Mouse (Mus musculus): ENCODE results near the gene Hes5.

Hes5 gene

GRCm38 (mm10) chr4:154960690-154961225 is at the start of gene Hes5:
Gene Hes5, plus strand, starts transcription at chr4:154960923.
- DNase-seq (ENCODE audit: low spot score in 2 of 2): no peak

GRCm38 (mm10) chr4:154911644-154912043 is 49.1 kb upstream of the Hes5 start:
- no peak for DNase-seq (ENCODE audit: low spot score in 2 of 2)

- no peak for DNase-seq (ENCODE audit: low spot score in 2 of 2)
Observed at GRCm38 (mm10) chr4:154913845-154914244, 46.9 kb upstream of the Hes5 start.

DNA sequence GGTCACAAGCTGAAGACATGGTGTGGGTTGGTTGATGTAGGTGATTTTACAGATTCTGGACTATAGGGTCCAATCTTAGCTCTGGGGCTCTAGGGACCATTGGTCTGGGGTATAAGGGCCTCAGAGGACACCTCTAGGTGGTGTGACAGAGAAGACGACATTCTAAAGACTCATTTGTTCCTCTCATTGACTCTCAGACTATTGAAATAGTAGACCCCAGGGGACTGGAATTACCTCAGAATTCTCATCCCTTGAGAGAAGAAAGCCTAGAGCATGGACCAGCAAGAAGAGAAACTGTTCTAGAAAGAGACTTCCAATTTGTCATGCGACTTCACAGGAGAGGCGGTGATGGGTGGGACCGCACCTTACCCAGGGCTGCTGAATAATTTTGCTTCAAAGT is 46.5 kb upstream of the Hes5 start:
- DNase-seq (ENCODE audit: low spot score in 2 of 2): no peak

DNA sequence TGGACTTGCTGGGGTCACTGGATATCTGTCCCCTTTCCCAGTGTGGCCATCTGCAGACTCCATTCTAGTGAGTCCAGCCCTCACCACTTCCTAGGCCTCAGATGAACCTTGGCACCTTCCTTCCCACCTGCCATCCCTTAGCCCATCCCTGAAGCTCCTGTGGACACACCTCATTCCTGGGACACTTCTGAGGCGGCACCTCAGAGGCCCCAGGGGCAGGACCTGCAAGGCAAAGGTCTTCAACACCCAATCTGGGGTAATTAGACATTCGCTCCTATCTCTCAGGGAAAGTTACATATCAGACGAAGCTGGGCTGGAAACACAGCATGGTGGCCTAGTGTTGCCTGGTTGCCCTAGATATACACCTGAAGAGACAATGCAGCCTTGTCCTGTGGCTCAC is 46.0 kb upstream of the Hes5 start:
- no peak for DNase-seq (ENCODE audit: low spot score in 2 of 2)

GRCm38 (mm10) chr4:154915286-154915685 is 45.4 kb upstream of the Hes5 start:
- DNase-seq (ENCODE audit: low spot score in 2 of 2): no peak

DNA sequence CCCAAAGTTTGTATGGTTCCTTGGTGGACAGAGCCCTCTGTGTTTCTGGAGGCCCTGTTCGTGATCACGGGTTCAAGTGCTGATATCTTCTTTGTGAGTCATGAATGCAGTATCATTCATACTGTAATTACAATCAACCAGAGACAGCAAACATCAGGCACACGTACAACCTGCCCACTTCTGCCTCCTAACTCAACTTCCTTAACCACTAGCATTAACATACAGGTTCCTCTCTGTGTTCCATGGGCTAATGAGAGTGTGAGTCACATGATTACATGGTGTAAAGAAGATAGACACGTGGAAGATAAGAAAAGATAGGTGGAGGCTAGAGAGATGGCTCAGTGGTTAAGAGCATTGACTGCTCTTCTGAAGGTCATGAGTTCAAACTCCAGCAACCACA is 44.1 kb upstream of the Hes5 start:
- no peak for DNase-seq (ENCODE audit: low spot score in 2 of 2)

- DNase-seq (ENCODE audit: low spot score in 2 of 2): no peak
Observed at GRCm38 (mm10) chr4:154922291-154922690, 38.4 kb upstream of the Hes5 start.

DNA sequence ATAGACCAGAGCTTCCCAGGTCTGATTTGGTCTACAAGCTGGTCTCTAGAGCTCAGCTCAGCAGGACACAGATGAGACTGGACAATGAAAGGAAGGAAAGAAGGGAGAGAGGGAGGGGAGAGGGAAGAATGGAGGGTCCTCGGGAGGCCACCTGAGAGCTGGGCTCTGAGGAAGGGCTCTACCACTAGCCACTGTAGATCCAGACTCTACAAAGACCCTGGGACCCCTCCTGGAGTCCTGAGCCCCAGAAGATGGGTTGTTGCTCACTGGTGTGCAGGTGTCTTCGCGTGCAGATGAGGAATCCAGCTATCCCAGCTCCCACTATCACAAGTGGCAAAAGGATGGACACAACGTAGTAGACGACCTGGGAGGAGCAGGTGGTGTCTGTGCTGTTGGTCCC is 37.8 kb upstream of the Hes5 start:
- no peak for DNase-seq (ENCODE audit: low spot score in 2 of 2)

GRCm38 (mm10) chr4:154925413-154925812 is 35.3 kb upstream of the Hes5 start:
- peak in 1 of 2 experiments; percentile 59 for DNase-seq (ENCODE audit: low spot score in 2 of 2)

GRCm38 (mm10) chr4:154926969-154927898 is 33.5 kb upstream of the Hes5 start:
- peak in 1 of 2 experiments; percentile 16 for DNase-seq (ENCODE audit: low spot score in 2 of 2)

- DNase-seq (ENCODE audit: low spot score in 2 of 2): peak; percentile 57 to 60
Observed at GRCm38 (mm10) chr4:154927899-154928337, 32.8 kb upstream of the Hes5 start.

DNA sequence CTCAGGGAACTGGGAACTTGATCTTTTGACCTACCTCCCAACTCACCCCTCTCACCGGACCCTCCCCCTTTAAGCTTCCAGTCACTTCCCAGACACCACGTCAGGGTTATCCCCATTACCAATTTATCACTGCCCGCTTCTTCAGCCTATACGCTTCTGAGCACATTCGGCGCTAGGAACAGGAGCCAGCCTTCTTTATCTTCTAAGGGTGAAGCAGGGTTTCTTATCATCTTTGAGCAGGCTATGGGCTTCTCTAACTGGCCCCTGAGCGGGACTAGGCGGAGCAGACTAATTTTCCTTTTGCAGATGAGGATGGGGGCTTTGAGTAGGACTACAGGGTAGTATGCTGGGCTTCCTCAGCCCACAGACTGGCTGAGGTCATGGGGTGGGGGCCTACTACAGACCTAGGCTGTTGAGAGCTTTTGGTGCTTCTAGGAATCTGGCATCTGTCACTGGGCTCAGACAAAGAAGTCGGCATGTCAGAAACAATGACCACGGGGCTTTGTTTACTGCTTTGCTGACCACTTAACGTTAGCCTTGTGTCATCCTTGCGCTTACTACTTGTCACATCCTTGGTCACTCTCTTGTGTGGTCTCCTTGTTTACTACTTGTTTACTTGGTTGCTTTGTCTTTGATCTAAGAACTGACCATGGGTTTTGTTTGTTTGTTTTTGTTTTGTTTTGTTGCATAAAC is 32.2 kb upstream of the Hes5 start, which contains the start of gene Tnfrsf14:
Gene Tnfrsf14 (minus strand): TSS at position 169 of the 693 bp plus-strand sequence.
- DNase-seq (ENCODE audit: low spot score in 2 of 2): no peak

- DNase-seq (ENCODE audit: low spot score in 2 of 2): peak in 1 of 2 experiments; percentile 29
Observed at GRCm38 (mm10) chr4:154929088-154929660, 31.5 kb upstream of the Hes5 start.

DNA sequence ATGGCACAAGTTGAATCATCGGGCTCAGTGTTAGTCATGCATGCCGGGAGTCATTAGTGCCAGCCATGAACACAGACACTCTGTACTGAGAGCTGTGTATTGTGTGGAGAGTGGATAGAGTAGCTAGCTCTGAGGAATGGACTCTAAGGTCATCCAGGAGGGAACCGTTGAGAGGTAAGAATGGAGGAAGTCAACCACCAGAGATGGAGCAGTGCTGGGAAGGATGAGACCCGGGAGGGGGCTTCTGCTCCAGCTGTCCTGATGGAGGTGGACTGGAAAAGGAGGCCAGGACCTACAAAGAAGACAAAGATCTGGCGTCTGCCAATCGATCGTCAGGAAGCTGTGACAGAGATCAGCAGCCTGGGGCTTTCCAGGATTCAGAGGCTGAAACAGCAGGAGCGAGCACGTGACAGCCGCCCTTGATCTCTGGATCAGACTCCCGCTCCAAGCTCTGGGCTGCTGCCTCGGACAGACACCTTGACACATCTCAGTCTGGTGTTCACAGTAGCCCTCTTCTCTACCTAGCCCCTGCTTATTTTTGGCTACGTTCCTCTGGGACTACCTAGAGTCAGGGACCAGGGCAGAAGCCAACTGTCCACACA is 27.3 kb upstream of the Hes5 start:
- no peak for DNase-seq (ENCODE audit: low spot score in 2 of 2)

GRCm38 (mm10) chr4:154934800-154935199 is 25.9 kb upstream of the Hes5 start:
- no peak for DNase-seq (ENCODE audit: low spot score in 2 of 2)

GRCm38 (mm10) chr4:154935788-154936187 is 24.9 kb upstream of the Hes5 start:
- DNase-seq (ENCODE audit: low spot score in 2 of 2): peak in 1 of 2 experiments; percentile 46

- peak in 1 of 2 experiments; percentile 48 for DNase-seq (ENCODE audit: low spot score in 2 of 2)
Observed at GRCm38 (mm10) chr4:154936542-154937255, 24.0 kb upstream of the Hes5 start.

GRCm38 (mm10) chr4:154937746-154938145 is 23.0 kb upstream of the Hes5 start:
- DNase-seq (ENCODE audit: low spot score in 2 of 2): no peak

DNA sequence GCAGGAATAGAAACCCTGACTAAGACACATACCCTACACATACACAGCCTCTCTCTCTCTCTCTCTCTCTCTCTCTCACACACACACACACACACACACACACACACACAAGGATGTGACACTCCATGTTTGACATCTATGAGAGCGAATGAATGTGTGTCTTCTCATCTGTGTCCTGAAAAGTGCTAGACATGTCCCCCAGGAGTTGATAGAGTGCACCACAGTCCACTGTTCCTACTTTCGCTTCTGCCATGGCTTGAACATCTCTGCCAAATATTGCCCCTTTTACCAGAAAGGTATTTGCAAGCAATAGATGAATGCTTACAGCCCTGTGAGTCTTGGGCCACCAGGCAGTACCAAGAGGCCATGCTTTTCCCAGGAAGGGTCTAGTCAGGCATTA is 20.6 kb upstream of the Hes5 start:
- DNase-seq (ENCODE audit: low spot score in 2 of 2): no peak

- no peak for DNase-seq (ENCODE audit: low spot score in 2 of 2)
Observed at GRCm38 (mm10) chr4:154941831-154942230, 18.9 kb upstream of the Hes5 start.
